Mouse (Mus musculus) E14TG2a.4 (cell line): ENCODE data around the gene Tmem94.

Source experiments
- H3K27me3 ChIP-seq: 2 replicates; pipeline ENCODE4 v1.6.1; 2014; ENCODE audit warnings: low read length, control low read depth; ENCODE audit not compliant: insufficient read depth
- H3K36me3 ChIP-seq: 2 replicates; pipeline ENCODE4 v1.6.1; 2014; ENCODE audit warnings: low read length, control low read depth; ENCODE audit not compliant: insufficient read depth
- H3K4me1 ChIP-seq: replicated peaks from 2 replicates; pipeline ENCODE4 v1.6.1; 2014; ENCODE audit warnings: low read depth, low read length, control low read depth
- H3K4me3 ChIP-seq: replicated peaks from 2 replicates; pipeline ENCODE4 v1.5.1; 2014; ENCODE audit warnings: mild to moderate bottlenecking, low read length
- H3K9me3 ChIP-seq: 2 replicates; pipeline ENCODE4 v1.6.1; 2014; ENCODE audit warnings: low read length, control low read depth
- CTCF ChIP-seq: conservative IDR thresholded peaks from 2 replicates; pipeline ENCODE4 v1.5.1; 2014; ENCODE audit warnings: low read length
- NANOG ChIP-seq: IDR thresholded peaks from 2 replicates; pipeline ENCODE4 v1.6.1; 2014; ENCODE audit warnings: borderline replicate concordance, low read length, mixed read lengths
- POU5F1 ChIP-seq: IDR thresholded peaks from 2 replicates; pipeline ENCODE4 v1.6.1; 2014; ENCODE audit warnings: low read length, borderline replicate concordance

Gene Tmem94

DNA sequence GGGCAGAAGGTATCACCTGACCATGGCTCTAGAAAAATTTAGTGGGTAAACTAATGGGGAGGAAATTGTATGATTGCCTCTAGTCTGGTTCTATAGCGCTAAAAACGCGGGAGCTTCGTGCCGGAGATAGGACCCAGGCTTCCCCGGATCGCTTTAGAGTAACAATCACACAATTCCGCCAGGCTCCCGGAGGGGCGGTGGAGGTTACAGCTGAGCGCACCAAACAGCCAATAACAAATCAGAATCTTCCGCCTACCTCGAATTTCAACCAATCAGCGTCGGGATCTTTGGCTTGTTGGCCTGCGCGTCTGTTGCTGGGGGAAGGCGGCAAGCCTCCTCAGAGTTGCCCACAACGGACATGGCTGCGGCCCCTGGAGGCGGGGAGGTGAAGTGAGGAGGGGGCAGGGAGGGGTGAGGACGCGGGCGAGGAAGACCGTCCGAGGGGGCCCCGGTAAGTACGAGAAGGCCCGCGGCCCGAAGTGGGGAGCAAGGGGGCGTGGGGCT is at the start of gene Tmem94:
Gene Tmem94 (plus strand): TSS at position 331 of the 504 bp plus-strand sequence.
- peak within 1 kb of the TSS; percentile 88 for H3K4me3 ChIP-seq
- no peaks in the 10 kb centered on the region for H3K9me3 ChIP-seq
- H3K36me3 ChIP-seq, result no peaks in the 10 kb centered on the region
- H3K27me3 ChIP-seq, result peaks cover 4% of the 10 kb centered on the region; the same call in 1 of the 2 replicates
- TF ChIP-seq POU5F1 (no peak), NANOG (no peak; the same call in 1 of the 2 replicates), CTCF (no peak)
- H3K4me1 ChIP-seq, result peaks cover 51% of the 10 kb centered on the region

DNA sequence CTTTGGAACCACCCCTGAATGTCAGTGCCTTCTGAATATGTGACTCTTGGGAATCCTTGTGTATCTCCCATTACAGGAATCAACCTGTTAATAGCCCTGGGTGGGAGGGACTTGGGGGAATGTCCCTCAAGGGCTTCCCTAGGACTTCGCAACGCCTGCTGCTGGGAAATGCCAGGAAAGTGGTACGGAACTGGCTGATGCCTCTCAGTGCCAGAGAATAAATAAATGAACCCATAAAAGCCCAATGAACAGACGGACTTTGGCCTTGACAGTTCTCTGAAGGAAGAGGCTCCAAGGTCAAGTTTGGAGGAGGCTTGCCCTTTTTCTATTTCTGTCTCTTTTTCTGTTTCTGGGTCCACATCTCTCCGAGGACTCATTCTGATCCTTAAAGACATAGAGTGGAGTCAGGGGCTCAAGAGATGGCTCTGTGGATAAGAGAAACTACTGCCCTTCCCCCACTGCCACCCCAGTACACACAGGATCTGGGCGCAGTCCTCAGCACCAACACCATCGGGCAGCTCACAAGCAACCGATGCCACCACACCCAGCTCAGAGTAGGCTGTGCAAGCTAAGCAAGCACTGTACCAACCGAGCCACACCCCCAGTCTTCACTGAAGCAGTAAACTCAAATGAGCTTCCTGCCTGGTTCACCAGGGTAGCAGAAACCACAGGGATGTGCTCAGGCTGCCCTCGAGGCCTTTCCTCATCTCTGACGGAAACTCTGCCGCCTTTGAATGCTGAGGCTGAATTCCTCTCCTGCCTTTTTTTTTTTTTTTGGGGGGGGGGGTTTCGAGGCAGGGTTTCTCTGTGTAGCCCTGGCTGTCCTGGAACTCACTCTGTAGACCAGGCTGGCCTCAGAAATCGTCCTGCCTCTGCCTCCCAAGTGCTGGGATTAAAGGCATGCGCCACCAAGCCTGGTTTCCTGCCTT is 48.6 kb upstream of the Tmem94 start:
- Histone ChIP-seq H3K36me3 (no peaks in the 10 kb centered on the region), H3K4me3 (no peak overlapping the region), H3K9me3 (no peaks in the 10 kb centered on the region), H3K4me1 (peaks cover 24% of the 10 kb centered on the region), H3K27me3 (no peaks in the 10 kb centered on the region)
- TF ChIP-seq NANOG, result no peak
- TF ChIP-seq POU5F1, result no peak
- no peak for TF ChIP-seq CTCF

DNA sequence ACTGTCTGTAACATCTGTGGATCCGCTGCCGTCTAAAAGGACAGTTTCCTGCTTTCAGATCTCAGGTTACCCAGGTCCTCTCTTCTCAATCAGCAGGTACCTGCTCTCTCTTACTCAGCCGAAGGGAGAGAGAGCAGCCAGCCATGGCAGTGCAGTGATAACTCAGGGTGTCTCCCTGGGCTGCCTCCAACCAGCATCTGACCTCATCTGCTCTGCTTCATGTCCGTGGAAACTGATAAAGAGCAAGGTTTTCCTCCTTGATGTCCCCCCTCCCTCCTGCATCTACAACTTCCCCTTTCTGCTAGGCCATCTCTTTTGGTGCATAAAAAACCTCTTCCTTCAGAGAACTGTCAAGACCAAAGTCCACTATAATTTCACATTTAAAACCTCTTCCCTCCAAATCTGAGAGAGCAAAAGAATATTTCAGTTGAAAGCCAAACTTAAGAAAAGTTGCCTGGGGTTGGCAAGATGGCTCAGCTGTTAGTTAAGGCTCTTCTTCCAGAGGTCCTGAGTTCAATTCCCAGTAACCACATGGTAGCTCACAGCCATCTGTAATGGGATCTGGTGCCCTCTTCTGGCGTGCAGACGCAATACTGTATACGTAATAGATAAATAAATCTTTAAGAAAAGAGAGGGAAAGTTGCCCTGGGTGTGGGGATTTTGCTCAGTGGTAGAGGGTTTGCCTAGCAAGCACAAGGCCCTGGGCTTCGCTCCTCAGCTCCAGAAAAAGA is 47.4 kb upstream of the Tmem94 start:
- TF ChIP-seq NANOG (no peak), CTCF (peak; percentile 42), POU5F1 (no peak)
- Histone ChIP-seq H3K36me3 (no peaks in the 10 kb centered on the region), H3K27me3 (no peaks in the 10 kb centered on the region), H3K9me3 (no peaks in the 10 kb centered on the region), H3K4me3 (no peak overlapping the region), H3K4me1 (peaks cover 19% of the 10 kb centered on the region)

DNA sequence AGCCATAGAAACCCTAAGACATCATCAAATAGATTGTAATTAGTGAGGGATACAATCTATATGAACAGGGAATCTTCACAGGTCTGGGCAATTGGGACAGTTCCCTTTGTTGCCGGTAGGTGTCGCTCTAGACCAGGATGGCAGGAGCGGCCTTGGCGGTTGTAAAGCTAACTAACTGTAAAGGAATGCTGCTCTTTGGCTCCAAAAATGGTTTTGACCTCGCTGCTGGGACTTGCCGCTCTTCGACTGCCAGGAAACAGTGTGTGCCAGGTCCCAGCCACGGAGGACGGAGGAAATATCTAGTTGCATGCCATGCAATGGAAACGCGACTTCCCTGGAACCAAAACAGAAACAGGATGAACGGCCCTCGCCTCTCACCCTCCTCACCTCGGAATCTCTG is 42.6 kb upstream of the Tmem94 start:
- Histone ChIP-seq H3K9me3 (no peaks in the 10 kb centered on the region), H3K36me3 (no peaks in the 10 kb centered on the region), H3K4me1 (peaks cover 2% of the 10 kb centered on the region), H3K27me3 (no peaks in the 10 kb centered on the region), H3K4me3 (no peak overlapping the region)
- TF ChIP-seq CTCF (peak; percentile 100), NANOG (no peak), POU5F1 (no peak)

DNA sequence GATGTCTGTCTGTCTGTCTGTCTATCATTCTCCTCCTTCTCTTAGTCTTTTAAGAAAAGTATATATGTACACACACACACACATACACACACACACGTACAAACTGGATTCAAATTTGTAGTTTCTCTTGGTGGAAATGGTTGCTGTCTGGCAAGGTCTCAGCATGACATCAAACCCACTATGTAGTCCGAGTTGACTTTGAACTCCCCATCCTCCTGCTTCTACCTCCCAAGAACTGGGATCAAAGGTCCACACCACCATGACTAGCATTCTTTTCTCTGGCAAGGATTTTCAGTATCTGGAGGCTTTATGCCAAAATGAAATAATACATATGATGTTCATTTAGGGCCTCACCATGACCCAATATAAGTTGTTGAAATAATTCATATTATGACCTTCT is 42.0 kb upstream of the Tmem94 start:
- Histone ChIP-seq H3K9me3 (no peaks in the 10 kb centered on the region), H3K4me1 (peaks cover 2% of the 10 kb centered on the region), H3K27me3 (no peaks in the 10 kb centered on the region), H3K4me3 (no peak overlapping the region), H3K36me3 (no peaks in the 10 kb centered on the region)
- TF ChIP-seq NANOG, result no peak
- TF ChIP-seq POU5F1, result no peak
- TF ChIP-seq CTCF, result no peak

DNA sequence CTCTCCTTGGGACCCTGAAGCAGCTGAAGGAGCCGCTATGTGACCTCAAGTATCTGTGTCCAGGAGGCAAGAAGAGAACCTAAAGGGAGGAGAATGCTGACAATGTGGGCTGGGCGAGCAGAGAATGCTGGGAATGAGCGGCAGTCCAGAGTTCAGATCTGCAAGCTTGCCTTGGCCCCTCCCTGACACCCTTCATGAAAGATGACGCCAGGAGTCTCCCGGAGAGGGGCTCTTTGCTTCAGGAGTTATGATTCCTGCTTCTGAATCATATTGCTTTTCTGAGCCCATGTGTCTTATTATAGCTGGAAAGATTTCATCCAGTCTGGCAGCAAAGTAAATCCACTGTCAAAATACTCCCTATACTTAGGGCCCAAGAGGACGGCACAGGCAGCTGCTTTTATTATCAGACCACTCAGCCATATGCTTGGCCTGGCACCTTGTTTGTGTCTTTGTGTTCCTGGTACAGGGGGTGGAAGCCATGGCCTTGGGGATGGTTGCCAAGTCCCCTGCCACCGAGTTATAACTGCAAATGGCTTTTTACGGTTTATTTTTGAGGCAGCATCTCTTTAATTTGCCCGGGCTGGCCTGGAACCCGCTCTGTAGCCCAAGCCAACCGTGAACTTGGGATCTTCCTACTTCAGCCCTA is 31.1 kb upstream of the Tmem94 start:
- Histone ChIP-seq H3K36me3 (no peaks in the 10 kb centered on the region), H3K4me3 (no peak overlapping the region), H3K9me3 (no peaks in the 10 kb centered on the region), H3K4me1 (peaks cover 16% of the 10 kb centered on the region), H3K27me3 (no peaks in the 10 kb centered on the region)
- TF ChIP-seq CTCF (no peak), POU5F1 (no peak), NANOG (no peak)

DNA sequence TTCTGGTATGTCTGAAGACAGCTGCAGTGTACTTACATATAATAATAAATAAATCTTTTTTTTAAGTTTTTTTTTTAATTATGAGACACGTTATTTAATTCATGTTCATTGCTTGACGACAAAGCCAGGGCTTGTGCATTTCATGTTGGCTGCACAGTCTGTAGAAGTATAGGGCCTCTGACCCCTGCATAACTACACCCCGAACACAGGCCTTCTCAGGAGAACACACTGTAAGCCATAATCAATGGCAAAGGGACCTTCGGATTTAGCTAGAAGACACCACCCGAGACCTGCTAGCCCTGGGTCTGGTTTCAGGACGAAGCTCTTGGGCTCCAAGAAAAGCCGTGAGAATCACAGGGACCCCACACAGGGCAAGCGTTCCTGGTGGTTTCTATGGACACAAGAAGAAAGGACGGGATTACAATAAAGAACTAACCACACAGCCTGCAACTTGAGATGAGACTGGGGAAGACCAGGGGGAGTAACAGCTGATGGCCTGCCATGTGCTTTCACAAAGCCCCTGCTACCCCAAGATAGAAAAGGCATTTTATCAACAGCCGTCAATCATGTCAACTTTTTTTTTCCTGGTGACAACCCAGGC is 27.5 kb upstream of the Tmem94 start:
- no peak for TF ChIP-seq CTCF
- TF ChIP-seq POU5F1, result no peak
- TF ChIP-seq NANOG, result no peak
- Histone ChIP-seq H3K4me1 (peaks cover 16% of the 10 kb centered on the region), H3K27me3 (no peaks in the 10 kb centered on the region), H3K36me3 (no peaks in the 10 kb centered on the region), H3K4me3 (no peak overlapping the region), H3K9me3 (no peaks in the 10 kb centered on the region)

DNA sequence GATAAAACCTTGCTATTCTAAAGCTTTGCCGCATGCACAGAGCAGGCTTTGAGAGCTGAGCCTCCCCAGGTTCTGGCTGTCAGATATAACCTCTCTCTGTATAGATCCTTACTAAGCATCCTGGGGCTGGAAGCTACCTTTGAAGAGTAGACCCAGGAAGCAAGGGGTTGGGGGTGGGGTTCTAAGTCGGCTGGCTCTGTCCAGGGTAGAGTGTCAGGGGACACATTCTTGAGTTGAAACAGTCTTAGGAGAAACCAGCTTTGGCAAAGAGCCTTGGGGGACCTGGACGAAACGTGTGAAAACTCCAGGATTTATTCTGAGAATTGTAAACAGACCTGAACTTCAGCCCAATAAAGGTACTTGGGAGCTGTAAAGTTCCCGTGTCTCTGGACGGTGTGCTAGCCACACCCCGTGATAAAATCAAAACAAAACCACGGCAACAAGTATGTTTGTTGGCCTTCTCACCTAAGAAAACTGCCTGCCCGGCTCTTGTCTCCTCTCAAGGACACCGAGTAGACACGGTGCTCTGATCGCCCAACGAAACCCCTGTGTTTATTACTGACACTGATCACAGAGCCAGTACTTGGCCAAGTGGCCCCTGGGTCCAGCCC is 26.9 kb upstream of the Tmem94 start:
- peaks cover 16% of the 10 kb centered on the region for H3K4me1 ChIP-seq
- TF ChIP-seq CTCF (no peak), NANOG (no peak)
- H3K36me3 ChIP-seq, result no peaks in the 10 kb centered on the region
- no peak overlapping the region for H3K4me3 ChIP-seq
- no peaks in the 10 kb centered on the region for H3K27me3 ChIP-seq
- H3K9me3 ChIP-seq, result no peaks in the 10 kb centered on the region
